ENCODE assay signal across 17 mouse cellular contexts in the genomic region with DNA sequence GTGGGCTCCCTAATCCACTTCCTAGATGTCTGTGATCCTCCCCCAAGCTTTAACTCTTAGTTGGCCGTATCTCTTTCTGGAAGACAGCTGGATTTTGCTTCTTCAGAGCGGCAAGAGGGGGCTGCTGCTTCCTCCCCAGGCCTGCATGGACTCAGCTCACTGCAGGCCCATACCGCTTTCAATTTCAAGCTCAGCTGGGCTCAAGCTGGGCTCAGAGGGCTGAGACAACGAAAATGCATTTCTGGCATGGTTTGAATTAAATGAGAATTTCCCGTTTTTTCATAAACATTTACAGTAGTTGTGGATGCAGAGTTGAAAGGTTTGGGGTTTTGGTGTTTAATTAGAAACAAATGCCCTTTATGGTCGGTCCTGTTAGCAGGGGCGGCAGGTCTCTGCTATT.
"Had no signal": no experiment of that assay in that cellular context is flagged by ENCODE, and none has a peak within 500 bp of the region (broad histone marks: within the 10 kb centered on the region; RNA-seq: fewer than 3 reads in every experiment).

No protein-coding gene starts in this region.

- ATAC-seq: midbrain, embryonic 13.5 days had no signal

- H3K4me3 ChIP-seq: layer of hippocampus, adult 2 months; liver, embryonic 15.5 days; lung, embryonic 15.5 days; megakaryocyte, embryonic 14.5 days; midbrain, embryonic 13.5 days; myocyte; neural tube, embryonic 12.5 days had no signal

- H3K27ac ChIP-seq: layer of hippocampus, adult 2 months; liver, embryonic 15.5 days; lung, embryonic 15.5 days; macrophage; midbrain, embryonic 13.5 days; neural tube, embryonic 12.5 days had no signal

- H3K9me3 ChIP-seq: liver, embryonic 15.5 days; lung, embryonic 15.5 days; midbrain, embryonic 13.5 days; neural tube, embryonic 12.5 days had no signal

- H3K36me3 ChIP-seq: liver, embryonic 15.5 days; lung, embryonic 15.5 days; midbrain, embryonic 13.5 days; neural tube, embryonic 12.5 days had no signal

- H3K4me1 ChIP-seq: liver, embryonic 15.5 days; lung, embryonic 15.5 days; megakaryocyte, embryonic 14.5 days; midbrain, embryonic 13.5 days; neural tube, embryonic 12.5 days had no signal

- H3K9ac ChIP-seq: liver, embryonic 15.5 days; lung, embryonic 15.5 days; midbrain, embryonic 13.5 days; neural tube, embryonic 12.5 days had no signal

- DNase-seq: kidney, adult 18-20 months; kidney, postnatal 10 days; kidney, postnatal 4 days; lung, postnatal 14 days; right cerebral cortex, postnatal 4 days; spleen, adult 18-20 months; thymus, adult 18-20 months; thymus, postnatal 14 days had no signal

- H3K27me3 ChIP-seq: liver, embryonic 15.5 days; lung, embryonic 15.5 days; megakaryocyte, embryonic 14.5 days; midbrain, embryonic 13.5 days had no signal

- H3K4me2 ChIP-seq: liver, embryonic 11.5 days; liver, embryonic 15.5 days; lung, embryonic 15.5 days; midbrain, embryonic 13.5 days; neural tube, embryonic 12.5 days had no signal
